In genomic region chr5:30456056-30456455, GRCm38 (mm10) we compare ENCODE assay signal across 10 mouse cellular contexts. TPM values are rescaled to one million over a fixed set of nuclear protein-coding genes. Genes with fewer than 3 reads are reported as not detected.
DNase-seq lines count a peak whose midpoint lies in the region; ATAC-seq and TF ChIP-seq lines count a peak whose summit lies in the region.
"Had no signal": no experiment of that assay in that cellular context is flagged by ENCODE, and none has a peak within 500 bp of the region (broad histone marks: within the 10 kb centered on the region; RNA-seq: fewer than 3 reads in every experiment).

No protein-coding gene starts in this region.

- no peak overlapping the region for H3K4me2 ChIP-seq in kidney, embryonic 14.5 days (replicated peaks; ENCODE audit: low read depth, low read length)
- no peak overlapping the region for H3K4me2 ChIP-seq in lung, postnatal 0 days (replicated peaks; ENCODE audit: low read depth, low read length)
- H3K4me2 ChIP-seq in embryonic facial prominence, embryonic 11.5 days (ENCODE audit: low read depth, low read length) = no peak overlapping the region
- H3K4me2 ChIP-seq in forebrain, embryonic 16.5 days (ENCODE audit: low read length) = no peak overlapping the region

- peaks cover 6% of the 10 kb centered on the region; the same call in 1 of the 2 replicates for H3K27me3 ChIP-seq in kidney, embryonic 14.5 days (ENCODE audit: control insufficient read depth, insufficient read depth, low read length)
- H3K27me3 ChIP-seq in lung, postnatal 0 days (replicated peaks; ENCODE audit: insufficient read depth, low read length) = no peaks in the 10 kb centered on the region
- no peaks in the 10 kb centered on the region; the same call in 1 of the 2 replicates for H3K27me3 ChIP-seq in embryonic facial prominence, embryonic 11.5 days (ENCODE audit: control insufficient read depth, insufficient read depth, low read length)
- no peaks in the 10 kb centered on the region for H3K27me3 ChIP-seq in forebrain, embryonic 16.5 days (replicated peaks; ENCODE audit: control insufficient read depth, insufficient read depth, low read length)

- 39% methylated on average over 6 of the region's 6 CpGs for WGBS in kidney, embryonic 14.5 days
- 29% methylated on average over 6 of the region's 6 CpGs for WGBS in lung, postnatal 0 days
- 58% methylated on average over 6 of the region's 6 CpGs for WGBS in embryonic facial prominence, embryonic 11.5 days
- WGBS in forebrain, embryonic 16.5 days = 65% methylated on average over 6 of the region's 6 CpGs

- DNase-seq in cerebellum, postnatal 25 days = peak; percentile 28 to 36
- no peak for DNase-seq in cerebellum, adult 18-20 months
- DNase-seq in kidney, adult 9 months = peak; percentile 14
- DNase-seq in lung, postnatal 0 days (ENCODE audit: low spot score) = no peak
- no peak for DNase-seq in lung, adult 18-20 months
- DNase-seq in embryonic facial prominence, embryonic 11.5 days (ENCODE audit: low spot score) = peak; percentile 42

- peak; percentile 57 for TF ChIP-seq CTCF in lung, postnatal 0 days (IDR thresholded peaks at IDR 0.05)

- no peak overlapping the region for H3K27ac ChIP-seq in kidney, embryonic 14.5 days (ENCODE audit: low read depth, low read length)
- no peak overlapping the region for H3K27ac ChIP-seq in lung, postnatal 0 days (ENCODE audit: low read length)
- no peak overlapping the region for H3K27ac ChIP-seq in embryonic facial prominence, embryonic 11.5 days (replicated peaks; ENCODE audit: low read depth, low read length)
- H3K27ac ChIP-seq in forebrain, embryonic 16.5 days (ENCODE audit: low read length) = no peak overlapping the region

- no peaks in the 10 kb centered on the region for H3K9me3 ChIP-seq in kidney, embryonic 14.5 days (ENCODE audit: control insufficient read depth, low read length)
- H3K9me3 ChIP-seq in lung, postnatal 0 days (ENCODE audit: low read length) = no peaks in the 10 kb centered on the region
- no peaks in the 10 kb centered on the region for H3K9me3 ChIP-seq in embryonic facial prominence, embryonic 11.5 days (replicated peaks; ENCODE audit: control insufficient read depth, low read length)
- H3K9me3 ChIP-seq in forebrain, embryonic 16.5 days (ENCODE audit: control insufficient read depth, low read length) = no peaks in the 10 kb centered on the region

- H3K9ac ChIP-seq in kidney, embryonic 14.5 days (ENCODE audit: low read depth, low read length) = no peak overlapping the region
- no peak overlapping the region for H3K9ac ChIP-seq in lung, postnatal 0 days (replicated peaks; ENCODE audit: low read depth)
- no peak overlapping the region for H3K9ac ChIP-seq in embryonic facial prominence, embryonic 11.5 days (replicated peaks; ENCODE audit: low read length)
- no peak overlapping the region for H3K9ac ChIP-seq in forebrain, embryonic 16.5 days (replicated peaks; ENCODE audit: low read depth, low read length)

- H3K36me3 ChIP-seq in kidney, embryonic 14.5 days (ENCODE audit: control insufficient read depth, insufficient read depth, low read length) = no peaks in the 10 kb centered on the region
- no peaks in the 10 kb centered on the region for H3K36me3 ChIP-seq in lung, postnatal 0 days (ENCODE audit: insufficient read depth, low read length)
- no peaks in the 10 kb centered on the region for H3K36me3 ChIP-seq in embryonic facial prominence, embryonic 11.5 days (replicated peaks; ENCODE audit: control insufficient read depth, insufficient read depth, low read depth, low read length)
- no peaks in the 10 kb centered on the region for H3K36me3 ChIP-seq in forebrain, embryonic 16.5 days (ENCODE audit: control insufficient read depth, insufficient read depth)

- H3K4me3 ChIP-seq in kidney, embryonic 14.5 days (ENCODE audit: low read length) = no peak overlapping the region
- H3K4me3 ChIP-seq in lung, postnatal 0 days (ENCODE audit: low read depth, low read length) = no peak overlapping the region
- H3K4me3 ChIP-seq in embryonic facial prominence, embryonic 11.5 days (ENCODE audit: low read depth, low read length) = no peak overlapping the region
- no peak overlapping the region for H3K4me3 ChIP-seq in forebrain, embryonic 16.5 days (replicated peaks; ENCODE audit: low read length)

- no peak for ATAC-seq in kidney, embryonic 14.5 days (ENCODE audit: low FRiP score, low TSS enrichment)
- ATAC-seq in lung, postnatal 0 days = no peak
- ATAC-seq in embryonic facial prominence, embryonic 11.5 days (replicated peaks; ENCODE audit: insufficient number of reproducible peaks, low FRiP score, low TSS enrichment, low read depth) = no peak
- no peak for ATAC-seq in forebrain, embryonic 16.5 days
- ATAC-seq: forebrain, embryonic 14.5 days; inflammation-experienced regulatory T-cells, adult 6 months had no signal

- H3K4me1 ChIP-seq in kidney, embryonic 14.5 days (ENCODE audit: control insufficient read depth, insufficient read depth, low read length) = no peaks in the 10 kb centered on the region
- H3K4me1 ChIP-seq in lung, postnatal 0 days (ENCODE audit: insufficient read depth, low read depth, low read length) = no peaks in the 10 kb centered on the region
- H3K4me1 ChIP-seq in embryonic facial prominence, embryonic 11.5 days (ENCODE audit: control insufficient read depth, insufficient read depth, low read length) = peaks cover 5% of the 10 kb centered on the region; the same call in 1 of the 2 replicates
- peaks cover under 1% of the 10 kb centered on the region for H3K4me1 ChIP-seq in forebrain, embryonic 16.5 days (replicated peaks; ENCODE audit: control insufficient read depth, insufficient read depth, low read length)

- no peak for TF ChIP-seq EP300 in lung, postnatal 0 days (IDR thresholded peaks at IDR 0.05)

RNA-seq across cellular contexts. Expression of gene Otof, which starts 5.7 kb away (rescaled TPM):
- polyA plus RNA-seq in kidney, embryonic 14.5 days (2014; fragmentation: Nextera tagmentation; extraction: Ambion mirVana) = 0.03 and 0.09 TPM in 2 replicates
- polyA plus RNA-seq in lung, postnatal 0 days (2015; fragmentation: Nextera tagmentation; extraction: Ambion mirVana) = 0.10 and 0.12 TPM in 2 replicates
- polyA plus RNA-seq in embryonic facial prominence, embryonic 11.5 days (2014; fragmentation: Nextera tagmentation; extraction: Ambion mirVana) = 0.14 and 0.17 TPM in 2 replicates
- polyA plus RNA-seq in forebrain, embryonic 16.5 days (2015; fragmentation: Nextera tagmentation; extraction: Ambion mirVana) = 1.9 and 4.2 TPM in 2 replicates
- polyA plus RNA-seq: inflammation-experienced regulatory T-cells, adult 6 months had no signal

RNA-seq across cellular contexts. Expression of gene 1700001C02Rik, which starts 9.8 kb away (rescaled TPM):
- not detected in 2 replicates for polyA plus RNA-seq in kidney, embryonic 14.5 days (2014; fragmentation: Nextera tagmentation; extraction: Ambion mirVana)
- 21.7 and 23.9 TPM in 2 replicates for polyA plus RNA-seq in lung, postnatal 0 days (2015; fragmentation: Nextera tagmentation; extraction: Ambion mirVana)
- polyA plus RNA-seq in embryonic facial prominence, embryonic 11.5 days (2014; fragmentation: Nextera tagmentation; extraction: Ambion mirVana) = not detected in 2 replicates
- 0.71 and 0.94 TPM in 2 replicates for polyA plus RNA-seq in forebrain, embryonic 16.5 days (2015; fragmentation: Nextera tagmentation; extraction: Ambion mirVana)
- polyA plus RNA-seq: inflammation-experienced regulatory T-cells, adult 6 months had no signal

Comparison
In these comparisons a context has a peak if more than half of its experiments do, and no peak if none do; other contexts are left out.
1. DNase-seq: peak in cerebellum, postnatal 25 days (2 of 2), kidney, adult 9 months (single experiment) and embryonic facial prominence, embryonic 11.5 days (single experiment); none in cerebellum, adult 18-20 months (0 of 2), lung, postnatal 0 days (single experiment) and lung, adult 18-20 months (0 of 2).
2. RNA of gene 1700001C02Rik, which starts 9.8 kb away (polyA plus RNA-seq): 21.7 to 23.9 TPM in lung, postnatal 0 days; 0.71 to 0.94 TPM in forebrain, embryonic 16.5 days, not detected in kidney, embryonic 14.5 days and not detected in embryonic facial prominence, embryonic 11.5 days; every median in the first group is over 10 times any median in the second.